Mouse (Mus musculus) lung, embryonic 14.5 days (tissue): ENCODE results near the gene Gm20075. TPM values are rescaled to one million over a fixed set of nuclear protein-coding genes. Genes with fewer than 3 reads are reported as not detected.

Source experiments
- ATAC-seq: fragments of 200-750 bp; cut with Nextera tagmentation; 2 replicates; pipeline ENCODE4 v1.8.0; 2017; ENCODE audit warnings: mild to moderate bottlenecking, moderate TSS enrichment, moderate library complexity; ENCODE audit not compliant: insufficient read depth
- DNase-seq: peaks from one replicate; pipeline ENCODE4 v3.0.0-alpha.2; 2015
- H3K27ac ChIP-seq: fragments of 300-500 bp; sonication (generic); 2 replicates; pipeline ENCODE4 v1.5.1; 2014; ENCODE audit warnings: low read depth, mild to moderate bottlenecking, moderate library complexity
- H3K27me3 ChIP-seq: fragments of 300-500 bp; sonication (generic); 2 replicates; pipeline ENCODE4 v1.6.1; 2014; ENCODE audit warnings: low read length, control low read depth; ENCODE audit not compliant: insufficient read depth
- H3K36me3 ChIP-seq: fragments of 300-500 bp; sonication (generic); 2 replicates; pipeline ENCODE4 v1.6.1; 2014; ENCODE audit warnings: control low read depth; ENCODE audit not compliant: insufficient read depth
- H3K4me1 ChIP-seq: fragments of 300-500 bp; sonication (generic); 2 replicates; pipeline ENCODE4 v1.6.1; 2014; ENCODE audit warnings: antibody characterized with exemption, control low read depth; ENCODE audit not compliant: insufficient read depth
- H3K4me2 ChIP-seq: fragments of 300-500 bp; sonication (generic); 2 replicates; pipeline ENCODE4 v1.6.1; 2014; ENCODE audit warnings: mild to moderate bottlenecking
- H3K4me3 ChIP-seq: fragments of 300-500 bp; sonication (generic); 2 replicates; pipeline ENCODE4 v1.5.1; 2014; ENCODE audit warnings: low read depth, low read length
- H3K9ac ChIP-seq: fragments of 300-500 bp; sonication (generic); 2 replicates; pipeline ENCODE4 v1.6.1; 2014
- H3K9me3 ChIP-seq: fragments of 300-500 bp; sonication (generic); 2 replicates; pipeline ENCODE4 v1.6.1; 2016; ENCODE audit warnings: low read depth, low read length, control low read depth
- CTCF ChIP-seq: IDR thresholded peaks from 2 replicates; pipeline ENCODE4 v1.5.1; 2016; ENCODE audit warnings: antibody characterized with exemption, low read depth
- WGBS: fragments of 180-500 bp; shearing (Covaris S2); extraction: QIAGEN DNeasy Blood & Tissue Kit; methylation state at CpG from one replicate; pipeline ENCODE4 v1.1.7; 2014; 5-methylcytosine and 5-hydroxymethylcytosine counted together
- polyA plus RNA-seq: library from polyadenylated mRNA; unstranded; fragments of >200 nt; fragmentation: Nextera tagmentation; extraction: Ambion mirVana; gene quantifications from 2 replicates; pipeline ENCODE4 v1.2.1, GENCODE M21; 2014

Gene Gm20075
- polyA plus RNA-seq, 1 experiment from 2014 or later: 25.8 TPM

DNA sequence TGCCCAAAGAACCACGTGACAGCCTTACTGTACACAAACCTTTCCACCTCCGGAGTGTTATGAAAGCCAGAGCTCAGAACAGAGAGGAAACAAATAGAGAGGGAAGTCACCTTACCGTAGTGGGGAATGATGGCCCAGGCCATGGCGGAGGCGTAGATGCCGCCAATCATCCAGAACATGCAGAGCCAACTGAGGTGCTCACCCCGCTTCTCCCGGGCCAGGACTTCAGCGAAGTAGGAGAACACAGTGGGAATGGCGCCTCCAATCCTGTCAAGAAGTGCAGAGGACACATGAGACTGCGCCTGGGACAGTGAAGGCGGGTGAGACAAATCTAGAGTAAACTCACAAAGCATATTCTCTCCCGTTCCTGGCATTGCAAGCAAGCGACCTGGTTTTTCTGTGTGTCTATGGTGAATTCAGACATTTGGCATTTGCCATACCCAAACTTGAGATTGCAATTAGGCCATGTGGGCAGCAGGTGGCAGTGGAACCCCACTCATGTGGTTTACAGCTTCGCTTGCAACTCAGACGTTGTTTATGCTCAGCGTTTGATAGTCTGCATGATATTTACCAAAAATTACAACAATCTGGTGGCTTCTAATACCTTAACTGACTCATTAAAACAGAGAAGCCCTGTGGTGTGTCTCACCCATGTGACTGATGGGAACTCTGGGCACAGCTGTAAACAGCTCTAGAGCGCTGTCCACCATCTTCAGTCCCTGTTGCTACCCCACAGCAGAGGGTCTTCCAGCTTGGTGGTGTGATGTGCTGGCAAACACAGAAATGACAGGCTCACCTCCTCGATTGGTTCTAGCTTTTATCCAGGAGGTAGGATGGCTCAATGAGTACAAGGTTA, 50.6 kb downstream of the Gm20075 start:
- no peaks in the 10 kb centered on the region for H3K4me1 ChIP-seq
- H3K27ac ChIP-seq: no peak overlapping the region
- ATAC-seq: peak; percentile 35; the same call in 1 of the 2 replicates
- no peak overlapping the region for H3K9ac ChIP-seq
- H3K9me3 ChIP-seq: no peaks in the 10 kb centered on the region
- no peaks in the 10 kb centered on the region for H3K27me3 ChIP-seq
- H3K4me3 ChIP-seq: no peak overlapping the region
- H3K36me3 ChIP-seq: no peaks in the 10 kb centered on the region
- peak; percentile 86 for TF ChIP-seq CTCF
- peak; percentile 87 for DNase-seq
- H3K4me2 ChIP-seq: no peak overlapping the region
- 54% methylated on average over 19 of the region's 19 CpGs for WGBS

Other genes with a start within 250 kb of the Gm20075 start
- 8.6 and 9.8 TPM in 2 replicates for gene Iqgap2, start 189.5 kb downstream of the Gm20075 start, polyA plus RNA-seq
- gene Gm17190, start 678 bp upstream of the Gm20075 start, polyA plus RNA-seq: not detected in 2 replicates
- gene Sv2c, start 51.2 kb upstream of the Gm20075 start, polyA plus RNA-seq: 0.63 and 1.4 TPM in 2 replicates